Mouse (Mus musculus): ENCODE data around the gene Tmprss13. TPM values are rescaled to one million over a fixed set of nuclear protein-coding genes. Genes with fewer than 3 reads are reported as not detected.
A peak's percentile ranks its signal among the peaks of the same experiment; 100 is the strongest.

Tmprss13 gene
- polyA plus RNA-seq, 1 experiment from 2014 or later, result 0.11 TPM

DNA sequence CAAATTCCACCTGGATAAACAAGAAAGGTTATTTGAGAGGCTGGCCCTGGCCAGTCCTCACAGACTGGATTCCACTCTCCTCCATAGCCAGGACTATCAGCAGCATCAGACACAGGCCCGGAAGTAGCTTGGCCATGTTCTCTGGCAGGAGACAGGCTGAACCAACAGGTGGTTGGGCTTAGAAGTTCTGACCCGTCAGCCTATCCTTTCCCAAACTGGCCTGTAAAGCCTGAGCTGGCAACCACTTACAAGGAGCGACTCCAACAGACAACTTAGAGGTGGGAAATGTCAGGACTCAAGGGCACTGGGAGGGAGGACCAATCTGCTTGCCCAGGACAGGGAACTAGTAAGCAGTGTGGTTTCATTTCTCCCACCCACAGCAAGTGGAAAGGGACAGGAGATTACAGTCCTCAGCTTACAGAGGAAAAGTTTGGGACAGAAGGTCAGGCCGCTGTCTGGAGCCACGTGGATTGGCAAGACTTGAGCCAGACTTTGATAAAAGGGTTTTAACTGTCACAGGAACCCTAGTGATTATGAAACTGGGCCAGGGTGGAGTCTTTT lies 49.5 kb downstream of the Tmprss13 start:
- Histone ChIP-seq H3K36me3 (ENCODE audit: control insufficient read depth, insufficient read depth, low read length) (no peaks in the 10 kb centered on the region), H3K4me1 (replicated peaks; ENCODE audit: control insufficient read depth, insufficient read depth, low read length) (peaks cover 4% of the 10 kb centered on the region; the same call in 1 of the 2 replicates), H3K4me3 (ENCODE audit: low read depth, low read length) (no peak overlapping the region), H3K4me2 (ENCODE audit: low read depth, low read length, severe bottlenecking) (no peak overlapping the region), H3K27ac (ENCODE audit: low read depth, low read length) (no peak overlapping the region), H3K9ac (ENCODE audit: low read length) (no peak overlapping the region), H3K9me3 (ENCODE audit: control insufficient read depth, low read length) (no peaks in the 10 kb centered on the region), H3K27me3 (ENCODE audit: control insufficient read depth, insufficient read depth, low read length) (no peaks in the 10 kb centered on the region)
- ATAC-seq (replicated peaks; ENCODE audit: low FRiP score) (no peak), DNase-seq (ENCODE audit: low spot score) (no peak)
- 72% methylated on average over 5 of the region's 5 CpGs for WGBS

DNA sequence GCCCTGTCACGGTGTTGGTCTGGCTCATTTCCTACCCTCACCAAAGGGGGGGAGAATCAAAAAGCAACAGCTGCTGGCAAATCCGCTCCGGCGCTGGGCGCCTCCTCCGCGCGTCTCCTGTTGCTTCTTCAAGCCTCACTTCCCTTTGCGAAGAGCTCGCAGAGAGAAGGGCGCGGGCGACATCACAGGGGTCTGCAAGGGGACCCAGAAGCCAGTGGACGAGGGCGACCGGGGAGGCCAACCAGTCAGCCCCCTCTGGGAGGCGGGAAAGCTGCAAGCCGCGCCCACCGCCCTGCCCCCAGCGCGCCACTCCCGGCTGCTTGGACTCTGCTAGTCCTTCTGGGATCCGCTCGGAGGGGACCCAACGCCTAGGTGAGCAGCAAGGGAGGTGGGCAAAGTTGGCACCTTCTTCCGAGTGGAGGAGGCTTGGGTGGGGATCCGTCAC lies 51.2 kb downstream of the Tmprss13 start, which contains the start of gene Fxyd6:
Gene Fxyd6 (plus strand): TSS at position 69 of the 445 bp plus-strand sequence.
- peaks cover 4% of the 10 kb centered on the region; the same call in 1 of the 2 replicates for H3K4me1 ChIP-seq (replicated peaks; ENCODE audit: control insufficient read depth, insufficient read depth, low read length)

DNA sequence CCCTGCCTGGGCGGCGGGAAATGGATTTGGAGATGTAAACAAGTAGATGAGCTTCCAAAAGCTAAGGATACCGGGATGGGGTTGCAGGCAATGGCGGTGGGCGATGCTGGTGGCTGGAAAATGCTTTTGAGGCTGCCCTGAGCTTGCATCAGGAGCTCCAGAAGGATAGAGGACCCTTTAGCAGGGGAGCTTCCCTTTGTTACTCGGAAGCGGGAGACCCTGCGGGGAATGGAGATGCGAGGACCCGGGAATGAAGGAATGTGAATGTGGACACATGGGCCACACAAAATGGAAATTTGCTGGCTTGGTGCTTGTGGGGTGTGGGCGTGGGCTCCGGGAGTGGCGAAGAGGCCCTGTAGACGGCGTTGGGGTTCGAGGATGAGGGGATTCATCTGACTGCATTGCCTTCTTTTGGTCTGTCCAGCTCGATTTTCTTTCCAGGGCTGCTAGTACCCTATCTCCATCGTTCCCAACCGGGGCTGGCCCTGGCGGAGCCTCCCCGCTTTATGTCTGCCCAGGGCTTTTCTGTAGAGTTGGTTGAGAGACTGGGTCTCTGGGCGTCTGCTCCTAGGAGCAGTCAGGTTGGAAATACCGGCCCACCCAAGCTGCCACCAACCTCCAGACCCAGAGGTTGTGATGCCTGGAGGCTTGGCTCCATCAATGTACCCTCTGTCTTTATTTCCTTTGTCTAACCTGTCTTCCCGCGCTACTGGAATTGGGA lies 51.9 kb downstream of the Tmprss13 start:
- DNase-seq (ENCODE audit: low spot score) (peak; percentile 68), ATAC-seq (replicated peaks; ENCODE audit: low FRiP score) (peak; percentile 34)
- Histone ChIP-seq H3K4me1 (replicated peaks; ENCODE audit: control insufficient read depth, insufficient read depth, low read length) (peaks cover 4% of the 10 kb centered on the region; the same call in 1 of the 2 replicates), H3K4me3 (ENCODE audit: low read depth, low read length) (peak overlapping the region; percentile 74), H3K4me2 (ENCODE audit: low read depth, low read length, severe bottlenecking) (peak overlapping the region; percentile 91), H3K27ac (ENCODE audit: low read depth, low read length) (peak overlapping the region; percentile 14; the same call in 1 of the 2 replicates), H3K9ac (ENCODE audit: low read length) (peak overlapping the region; percentile 83), H3K36me3 (ENCODE audit: control insufficient read depth, insufficient read depth, low read length) (no peaks in the 10 kb centered on the region), H3K9me3 (ENCODE audit: control insufficient read depth, low read length) (no peaks in the 10 kb centered on the region), H3K27me3 (ENCODE audit: control insufficient read depth, insufficient read depth, low read length) (no peaks in the 10 kb centered on the region)
- 3% methylated on average over 25 of the region's 25 CpGs for WGBS

More for the DNA sequence above, 51.2 kb downstream of the Tmprss13 start, which contains the start of gene Fxyd6:
- 0% methylated on average over 27 of the region's 28 CpGs for WGBS
- Histone ChIP-seq H3K9me3 (ENCODE audit: control insufficient read depth, low read length) (no peaks in the 10 kb centered on the region), H3K27me3 (ENCODE audit: control insufficient read depth, insufficient read depth, low read length) (no peaks in the 10 kb centered on the region), H3K9ac (ENCODE audit: low read length) (peak within 1 kb of the TSS; percentile 83), H3K36me3 (ENCODE audit: control insufficient read depth, insufficient read depth, low read length) (no peaks in the 10 kb centered on the region), H3K4me2 (ENCODE audit: low read depth, low read length, severe bottlenecking) (peak within 1 kb of the TSS; percentile 91), H3K27ac (ENCODE audit: low read depth, low read length) (peak within 1 kb of the TSS; percentile 14; the same call in 1 of the 2 replicates), H3K4me3 (ENCODE audit: low read depth, low read length) (peak within 1 kb of the TSS; percentile 74)
- ATAC-seq (replicated peaks; ENCODE audit: low FRiP score) (peak; percentile 76), DNase-seq (ENCODE audit: low spot score) (peak; percentile 86)

DNA sequence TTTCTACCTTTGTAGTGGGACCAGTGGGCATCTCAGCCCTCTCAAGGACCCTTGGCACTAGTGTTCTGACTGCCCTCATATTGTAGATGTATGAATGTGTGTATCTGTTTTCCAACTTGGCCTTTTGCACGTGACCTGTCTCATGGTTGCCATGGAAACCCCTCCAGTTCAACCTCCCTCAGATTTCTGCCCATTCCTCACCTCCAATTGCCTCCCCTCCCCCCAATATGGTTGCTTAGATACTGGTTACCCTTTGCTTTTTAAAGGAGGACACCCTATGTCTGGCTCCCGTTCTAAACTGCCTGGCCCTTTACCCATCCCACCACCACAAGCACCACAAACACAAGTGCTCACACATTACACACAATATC lies 52.4 kb downstream of the Tmprss13 start:
- peak overlapping the region; percentile 83 for H3K9ac ChIP-seq (ENCODE audit: low read length)
- no peak for DNase-seq (ENCODE audit: low spot score)
- peak; percentile 37; the same call in 1 of the 2 replicates for ATAC-seq (replicated peaks; ENCODE audit: low FRiP score)
- H3K36me3 ChIP-seq (ENCODE audit: control insufficient read depth, insufficient read depth, low read length), result no peaks in the 10 kb centered on the region
- peak overlapping the region; percentile 14; the same call in 1 of the 2 replicates for H3K27ac ChIP-seq (ENCODE audit: low read depth, low read length)
- peak overlapping the region; percentile 74 for H3K4me3 ChIP-seq (ENCODE audit: low read depth, low read length)
- peak overlapping the region; percentile 91 for H3K4me2 ChIP-seq (ENCODE audit: low read depth, low read length, severe bottlenecking)
- no peaks in the 10 kb centered on the region for H3K9me3 ChIP-seq (ENCODE audit: control insufficient read depth, low read length)
- 5% methylated on average over 2 of the region's 2 CpGs for WGBS
- no peaks in the 10 kb centered on the region for H3K27me3 ChIP-seq (ENCODE audit: control insufficient read depth, insufficient read depth, low read length)
- H3K4me1 ChIP-seq (replicated peaks; ENCODE audit: control insufficient read depth, insufficient read depth, low read length), result peaks cover 4% of the 10 kb centered on the region; the same call in 1 of the 2 replicates

DNA sequence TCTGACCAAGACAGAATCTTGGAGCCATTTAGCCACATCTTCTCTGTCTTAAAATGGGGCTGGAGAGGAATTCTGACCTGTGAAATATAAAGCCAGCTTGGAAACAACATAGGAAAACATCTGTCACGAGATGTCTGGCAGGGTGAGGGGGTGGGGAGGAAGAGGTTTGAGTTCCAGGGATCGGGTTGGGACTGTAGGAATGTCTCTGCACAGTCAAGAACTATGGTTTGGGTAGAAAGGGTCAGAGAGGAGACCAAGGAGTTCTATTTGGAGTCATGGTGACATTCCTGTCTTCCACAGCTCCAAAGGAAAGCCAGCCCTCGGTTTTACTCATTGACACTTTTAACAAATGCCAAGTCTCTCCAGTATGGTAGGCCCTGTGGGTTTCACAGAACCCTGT lies 55.0 kb downstream of the Tmprss13 start:
- H3K4me1 ChIP-seq (replicated peaks; ENCODE audit: control insufficient read depth, insufficient read depth, low read length), result peaks cover 4% of the 10 kb centered on the region; the same call in 1 of the 2 replicates
- 82% methylated on average over 3 of the region's 3 CpGs for WGBS
- no peak overlapping the region for H3K4me2 ChIP-seq (ENCODE audit: low read depth, low read length, severe bottlenecking)
- no peak overlapping the region for H3K27ac ChIP-seq (ENCODE audit: low read depth, low read length)
- DNase-seq (ENCODE audit: low spot score) (no peak), ATAC-seq (replicated peaks; ENCODE audit: low FRiP score) (no peak)
- no peaks in the 10 kb centered on the region for H3K9me3 ChIP-seq (ENCODE audit: control insufficient read depth, low read length)
- H3K4me3 ChIP-seq (ENCODE audit: low read depth, low read length), result no peak overlapping the region
- no peaks in the 10 kb centered on the region for H3K27me3 ChIP-seq (ENCODE audit: control insufficient read depth, insufficient read depth, low read length)
- no peak overlapping the region for H3K9ac ChIP-seq (ENCODE audit: low read length)
- H3K36me3 ChIP-seq (ENCODE audit: control insufficient read depth, insufficient read depth, low read length), result no peaks in the 10 kb centered on the region

DNA sequence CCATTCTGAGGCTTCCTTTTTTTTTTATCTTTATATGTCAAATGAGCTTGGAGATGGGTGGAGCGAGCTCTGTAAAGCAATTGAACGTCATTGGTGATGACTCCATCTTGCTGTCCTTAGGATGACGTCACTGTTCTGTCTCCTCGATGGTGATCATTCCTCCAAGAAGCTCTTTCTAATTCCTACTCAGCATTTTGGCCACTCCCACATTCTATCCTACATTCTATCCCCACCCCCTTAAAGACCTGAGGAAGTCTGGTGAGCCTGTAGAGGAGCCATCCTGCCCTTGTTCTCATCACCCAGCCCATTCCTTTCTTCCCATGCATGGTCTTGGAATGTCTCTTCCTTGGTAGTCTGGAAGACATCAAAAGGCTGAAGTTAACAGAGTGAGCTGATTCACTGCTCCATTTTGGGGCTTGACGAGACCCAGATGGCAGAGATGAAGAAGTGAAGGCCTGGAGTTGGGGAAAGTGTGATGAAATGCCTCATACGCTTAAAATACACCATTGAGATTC lies 56.1 kb downstream of the Tmprss13 start:
- Histone ChIP-seq H3K4me1 (replicated peaks; ENCODE audit: control insufficient read depth, insufficient read depth, low read length) (peaks cover 2% of the 10 kb centered on the region; the same call in 1 of the 2 replicates), H3K4me2 (ENCODE audit: low read depth, low read length, severe bottlenecking) (no peak overlapping the region), H3K4me3 (ENCODE audit: low read depth, low read length) (no peak overlapping the region), H3K27me3 (ENCODE audit: control insufficient read depth, insufficient read depth, low read length) (no peaks in the 10 kb centered on the region), H3K9me3 (ENCODE audit: control insufficient read depth, low read length) (no peaks in the 10 kb centered on the region), H3K36me3 (ENCODE audit: control insufficient read depth, insufficient read depth, low read length) (no peaks in the 10 kb centered on the region), H3K27ac (ENCODE audit: low read depth, low read length) (no peak overlapping the region), H3K9ac (ENCODE audit: low read length) (no peak overlapping the region)
- WGBS, result 94% methylated on average over 6 of the region's 6 CpGs
- DNase-seq (ENCODE audit: low spot score) (no peak), ATAC-seq (replicated peaks; ENCODE audit: low FRiP score) (no peak)

DNA sequence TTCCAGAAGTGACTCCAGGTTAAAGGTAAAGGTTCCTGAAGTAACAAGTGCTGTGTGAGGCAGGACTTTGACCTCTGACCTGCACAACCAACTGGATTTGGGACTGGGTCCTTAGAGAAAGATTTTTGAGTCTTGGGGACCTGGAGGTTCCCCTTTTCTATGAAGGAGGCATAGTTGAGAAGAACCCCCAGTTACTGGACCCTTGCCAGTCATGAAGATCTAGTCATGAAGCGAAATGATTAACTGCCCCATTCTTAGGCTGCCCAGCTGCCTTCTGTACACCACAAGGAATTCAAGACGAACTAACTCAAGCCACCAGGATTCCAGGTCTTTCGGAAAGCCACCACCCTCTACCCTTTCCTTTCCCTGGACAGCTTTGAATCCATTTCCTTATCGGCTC lies 57.5 kb downstream of the Tmprss13 start:
- H3K27ac ChIP-seq (ENCODE audit: low read depth, low read length), result no peak overlapping the region

DNA sequence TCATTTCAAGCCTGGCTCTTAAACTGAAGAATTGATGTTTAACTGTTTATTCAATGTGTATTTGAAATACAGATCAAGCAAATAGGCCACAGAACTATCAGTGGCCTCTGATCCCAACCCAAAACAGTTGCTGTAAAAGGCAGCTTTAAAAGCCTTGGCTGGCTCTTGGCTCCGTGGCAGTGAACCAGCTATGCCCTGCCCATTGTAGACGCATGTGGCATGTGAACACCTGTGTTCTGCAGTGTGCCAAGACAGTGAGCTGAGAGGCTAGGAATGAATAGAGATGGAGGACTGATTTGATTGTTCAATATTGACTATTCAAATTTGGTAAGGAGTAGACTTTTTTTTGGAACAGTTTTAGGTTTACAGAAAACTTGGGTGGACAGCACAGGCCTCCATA lies 58.0 kb downstream of the Tmprss13 start:
- Histone ChIP-seq H3K27me3 (ENCODE audit: control insufficient read depth, insufficient read depth, low read length) (no peaks in the 10 kb centered on the region), H3K9me3 (ENCODE audit: control insufficient read depth, low read length) (no peaks in the 10 kb centered on the region), H3K4me3 (ENCODE audit: low read depth, low read length) (no peak overlapping the region), H3K36me3 (ENCODE audit: control insufficient read depth, insufficient read depth, low read length) (no peaks in the 10 kb centered on the region), H3K4me2 (ENCODE audit: low read depth, low read length, severe bottlenecking) (no peak overlapping the region), H3K27ac (ENCODE audit: low read depth, low read length) (no peak overlapping the region), H3K9ac (ENCODE audit: low read length) (no peak overlapping the region), H3K4me1 (replicated peaks; ENCODE audit: control insufficient read depth, insufficient read depth, low read length) (no peaks in the 10 kb centered on the region; the same call in 1 of the 2 replicates)
- WGBS, result 85% methylated on average over 2 of the region's 2 CpGs
- ATAC-seq (replicated peaks; ENCODE audit: low FRiP score), result no peak
- no peak for DNase-seq (ENCODE audit: low spot score)

More for the DNA sequence above, 57.5 kb downstream of the Tmprss13 start:
- H3K36me3 ChIP-seq (ENCODE audit: control insufficient read depth, insufficient read depth, low read length), result no peaks in the 10 kb centered on the region
- H3K9ac ChIP-seq (ENCODE audit: low read length), result no peak overlapping the region
- H3K4me1 ChIP-seq (replicated peaks; ENCODE audit: control insufficient read depth, insufficient read depth, low read length), result peaks cover 2% of the 10 kb centered on the region; the same call in 1 of the 2 replicates
- WGBS, result 80% methylated on average over 4 of the region's 4 CpGs
- H3K27me3 ChIP-seq (ENCODE audit: control insufficient read depth, insufficient read depth, low read length), result no peaks in the 10 kb centered on the region
- no peak overlapping the region for H3K4me2 ChIP-seq (ENCODE audit: low read depth, low read length, severe bottlenecking)
- no peak overlapping the region for H3K4me3 ChIP-seq (ENCODE audit: low read depth, low read length)
- no peaks in the 10 kb centered on the region for H3K9me3 ChIP-seq (ENCODE audit: control insufficient read depth, low read length)
- DNase-seq (ENCODE audit: low spot score) (no peak), ATAC-seq (replicated peaks; ENCODE audit: low FRiP score) (no peak)
